In genomic region chr11:69684128-69684745, GRCm38 (mm10) we compare ENCODE assay signal across 11 mouse cellular contexts. TPM values are rescaled to one million over a fixed set of nuclear protein-coding genes. Genes with fewer than 3 reads are reported as not detected.
DNase-seq lines count a peak whose midpoint lies in the region; ATAC-seq lines count a peak whose summit lies in the region.
"Had no signal": no experiment of that assay in that cellular context is flagged by ENCODE, and none has a peak within 500 bp of the region (broad histone marks: within the 10 kb centered on the region; RNA-seq: fewer than 3 reads in every experiment).

No protein-coding gene starts in this region.

- peaks cover 25% of the 10 kb centered on the region for H3K27me3 ChIP-seq in midbrain, embryonic 10.5 days (ENCODE audit: low read depth, poor library complexity, severe bottlenecking)
- H3K27me3 ChIP-seq in midbrain, embryonic 13.5 days, result peaks cover 13% of the 10 kb centered on the region; the same call in 1 of the 2 replicates
- no peaks in the 10 kb centered on the region for H3K27me3 ChIP-seq in intestine, embryonic 16.5 days (replicated peaks; ENCODE audit: control insufficient read depth, insufficient read depth, low read length)
- H3K27me3 ChIP-seq in stomach, embryonic 16.5 days (ENCODE audit: control insufficient read depth, insufficient read depth, low read length), result no peaks in the 10 kb centered on the region
- H3K27me3 ChIP-seq: neural tube, embryonic 12.5 days had no signal

- peaks cover 13% of the 10 kb centered on the region for H3K36me3 ChIP-seq in midbrain, embryonic 10.5 days
- peaks cover 9% of the 10 kb centered on the region for H3K36me3 ChIP-seq in midbrain, embryonic 13.5 days
- no peaks in the 10 kb centered on the region for H3K36me3 ChIP-seq in intestine, embryonic 16.5 days (ENCODE audit: control insufficient read depth, insufficient read depth, low read length)
- no peaks in the 10 kb centered on the region for H3K36me3 ChIP-seq in stomach, embryonic 16.5 days (ENCODE audit: control insufficient read depth, insufficient read depth, low read length)

- H3K4me3 ChIP-seq in midbrain, embryonic 10.5 days, result no peak overlapping the region
- no peak overlapping the region for H3K4me3 ChIP-seq in midbrain, embryonic 13.5 days (replicated peaks)
- H3K4me3 ChIP-seq in intestine, embryonic 16.5 days (ENCODE audit: low read length), result no peak overlapping the region
- H3K4me3 ChIP-seq in stomach, embryonic 16.5 days (replicated peaks; ENCODE audit: low read length), result no peak overlapping the region
- H3K4me3 ChIP-seq: neural tube, embryonic 12.5 days had no signal

- H3K4me2 ChIP-seq in midbrain, embryonic 13.5 days (replicated peaks), result no peak overlapping the region
- H3K4me2 ChIP-seq in intestine, embryonic 16.5 days (ENCODE audit: low read depth, low read length), result no peak overlapping the region
- H3K4me2 ChIP-seq in stomach, embryonic 16.5 days (ENCODE audit: low read depth, low read length), result no peak overlapping the region
- H3K4me2 ChIP-seq: neural tube, embryonic 12.5 days had no signal

- peaks cover 59% of the 10 kb centered on the region for H3K4me1 ChIP-seq in midbrain, embryonic 10.5 days
- peaks cover 38% of the 10 kb centered on the region for H3K4me1 ChIP-seq in midbrain, embryonic 13.5 days (replicated peaks)
- peaks cover 41% of the 10 kb centered on the region for H3K4me1 ChIP-seq in intestine, embryonic 16.5 days (ENCODE audit: control insufficient read depth, insufficient read depth, low read length)
- peaks cover 39% of the 10 kb centered on the region for H3K4me1 ChIP-seq in stomach, embryonic 16.5 days (ENCODE audit: control insufficient read depth, insufficient read depth, low read length)

- 80% methylated on average over 12 of the region's 12 CpGs for WGBS in midbrain, embryonic 10.5 days
- 79% methylated on average over 12 of the region's 12 CpGs for WGBS in midbrain, embryonic 13.5 days
- WGBS in intestine, embryonic 16.5 days, result 79% methylated on average over 12 of the region's 12 CpGs
- WGBS in stomach, embryonic 16.5 days, result 81% methylated on average over 12 of the region's 12 CpGs

- ATAC-seq in midbrain, embryonic 13.5 days, result no peak
- ATAC-seq in intestine, embryonic 16.5 days, result peak; percentile 37
- no peak for ATAC-seq in stomach, embryonic 16.5 days (ENCODE audit: insufficient read depth, low FRiP score)

- H3K9ac ChIP-seq in midbrain, embryonic 13.5 days (replicated peaks), result no peak overlapping the region
- peak overlapping the region; percentile 41; the same call in 1 of the 2 replicates for H3K9ac ChIP-seq in intestine, embryonic 16.5 days (ENCODE audit: low read depth, low read length)
- H3K9ac ChIP-seq in stomach, embryonic 16.5 days (ENCODE audit: low read length), result 0 out of 2 replicates have a peak overlapping the region, but pooled peaks have one; percentile 7
- H3K9ac ChIP-seq: neural tube, embryonic 12.5 days had no signal

- H3K9me3 ChIP-seq in midbrain, embryonic 10.5 days (replicated peaks), result no peaks in the 10 kb centered on the region
- H3K9me3 ChIP-seq in midbrain, embryonic 13.5 days, result no peaks in the 10 kb centered on the region
- H3K9me3 ChIP-seq in intestine, embryonic 16.5 days (ENCODE audit: control insufficient read depth, low read length), result no peaks in the 10 kb centered on the region
- H3K9me3 ChIP-seq in stomach, embryonic 16.5 days (replicated peaks; ENCODE audit: control insufficient read depth, low read length), result no peaks in the 10 kb centered on the region
- H3K9me3 ChIP-seq: neural tube, embryonic 12.5 days had no signal

- DNase-seq in gastrocnemius, postnatal 10 days, result peak; percentile 29
- DNase-seq in gastrocnemius, postnatal 36 days, result no peak
- DNase-seq in midbrain, embryonic 10.5 days (ENCODE audit: low spot score), result no peak
- DNase-seq in spleen, postnatal 36 days (ENCODE audit: low spot score in 2 of 2), result no peak
- DNase-seq in embryo, embryonic 10 days (ENCODE audit: low spot score), result no peak
- DNase-seq: layer of hippocampus, adult 9-11 months had no signal

- 0 out of 2 replicates have a peak overlapping the region, but pooled peaks have one; percentile 81 for H3K27ac ChIP-seq in midbrain, embryonic 10.5 days (replicated peaks)
- no peak overlapping the region for H3K27ac ChIP-seq in midbrain, embryonic 13.5 days
- peak overlapping the region; percentile 70 for H3K27ac ChIP-seq in intestine, embryonic 16.5 days (ENCODE audit: low read length)
- no peak overlapping the region for H3K27ac ChIP-seq in stomach, embryonic 16.5 days (ENCODE audit: low read length)
- H3K27ac ChIP-seq: neural tube, embryonic 12.5 days had no signal

- intact Hi-C loops in gastrocnemius, postnatal 36 days (cut with DNase I), result loop anchor here (5.0 kb wide), 1 partner anchor 33 kb away; no protein-coding TSS in a partner anchor

RNA-seq across cellular contexts. Expression of gene Tnfsf13, which starts 1.3 kb away (rescaled TPM):
- total RNA-seq in gastrocnemius, postnatal 10 days (2021), result 1 to 10 TPM; 1.6 to 2.1 TPM
- under 1 TPM; 0.39 to 0.92 TPM for total RNA-seq in gastrocnemius, postnatal 36 days (2021)
- 0.11 and 0.30 TPM in 2 replicates for polyA plus RNA-seq in midbrain, embryonic 10.5 days (2016; fragmentation: Nextera tagmentation; extraction: Ambion mirVana)
- 0.36 TPM in 1 of 2 replicates, not detected in the other for polyA plus RNA-seq in midbrain, embryonic 13.5 days (2015; fragmentation: Nextera tagmentation; extraction: Ambion mirVana)
- 0.44 and 0.57 TPM in 2 replicates for polyA plus RNA-seq in intestine, embryonic 16.5 days (2015; fragmentation: Nextera tagmentation; extraction: Ambion mirVana)
- polyA plus RNA-seq in stomach, embryonic 16.5 days (2015; fragmentation: Nextera tagmentation; extraction: Ambion mirVana), result 0.59 and 1.0 TPM in 2 replicates
- polyA plus RNA-seq: forebrain, embryonic 11.5 days had no signal

RNA-seq across cellular contexts. Expression of gene Senp3, which starts 2.4 kb away (rescaled TPM):
- 10 to 100 TPM; 29.5 to 36.0 TPM for total RNA-seq in gastrocnemius, postnatal 10 days (2021)
- total RNA-seq in gastrocnemius, postnatal 36 days (2021), result 10 to 100 TPM; 22.7 TPM
- 112 and 114 TPM in 2 replicates for polyA plus RNA-seq in midbrain, embryonic 10.5 days (2016; fragmentation: Nextera tagmentation; extraction: Ambion mirVana)
- polyA plus RNA-seq in midbrain, embryonic 13.5 days (2015; fragmentation: Nextera tagmentation; extraction: Ambion mirVana), result 101 and 103 TPM in 2 replicates
- 51.8 and 60.3 TPM in 2 replicates for polyA plus RNA-seq in intestine, embryonic 16.5 days (2015; fragmentation: Nextera tagmentation; extraction: Ambion mirVana)
- polyA plus RNA-seq in stomach, embryonic 16.5 days (2015; fragmentation: Nextera tagmentation; extraction: Ambion mirVana), result 66.3 and 68.5 TPM in 2 replicates

RNA-seq across cellular contexts. Expression of gene Tnfsf12, which starts 11.4 kb away (rescaled TPM):
- 10 to 100 TPM; 15.9 to 17.6 TPM for total RNA-seq in gastrocnemius, postnatal 10 days (2021)
- total RNA-seq in gastrocnemius, postnatal 36 days (2021), result 10 to 100 TPM in 1 of 2 experiments, 1 to 10 TPM in 1; 8.6 to 10.4 TPM
- polyA plus RNA-seq in midbrain, embryonic 10.5 days (2016; fragmentation: Nextera tagmentation; extraction: Ambion mirVana), result 1.2 and 1.4 TPM in 2 replicates
- 0.98 and 1.2 TPM in 2 replicates for polyA plus RNA-seq in midbrain, embryonic 13.5 days (2015; fragmentation: Nextera tagmentation; extraction: Ambion mirVana)
- polyA plus RNA-seq in intestine, embryonic 16.5 days (2015; fragmentation: Nextera tagmentation; extraction: Ambion mirVana), result 6.0 and 6.3 TPM in 2 replicates
- polyA plus RNA-seq in stomach, embryonic 16.5 days (2015; fragmentation: Nextera tagmentation; extraction: Ambion mirVana), result 8.8 and 9.6 TPM in 2 replicates

RNA-seq across cellular contexts. Expression of gene Tnfsfm13, which starts 11.7 kb away (rescaled TPM):
- total RNA-seq in gastrocnemius, postnatal 10 days (2021), result 1 to 10 TPM; 2.9 to 4.5 TPM
- 1 to 10 TPM; 1.3 to 1.5 TPM for total RNA-seq in gastrocnemius, postnatal 36 days (2021)
- polyA plus RNA-seq in midbrain, embryonic 10.5 days (2016; fragmentation: Nextera tagmentation; extraction: Ambion mirVana), result 1.0 and 1.3 TPM in 2 replicates
- 0.64 and 1.2 TPM in 2 replicates for polyA plus RNA-seq in midbrain, embryonic 13.5 days (2015; fragmentation: Nextera tagmentation; extraction: Ambion mirVana)
- 3.0 and 3.3 TPM in 2 replicates for polyA plus RNA-seq in intestine, embryonic 16.5 days (2015; fragmentation: Nextera tagmentation; extraction: Ambion mirVana)
- 2.9 and 4.2 TPM in 2 replicates for polyA plus RNA-seq in stomach, embryonic 16.5 days (2015; fragmentation: Nextera tagmentation; extraction: Ambion mirVana)

RNA-seq across cellular contexts. Expression of gene Eif4a1, which starts 12.0 kb away (rescaled TPM):
- total RNA-seq in gastrocnemius, postnatal 10 days (2021), result 100 to 1,000 TPM; 216 to 234 TPM
- 100 to 1,000 TPM in 1 of 2 experiments, 10 to 100 TPM in 1; 74.1 to 103 TPM for total RNA-seq in gastrocnemius, postnatal 36 days (2021)
- 710 and 716 TPM in 2 replicates for polyA plus RNA-seq in midbrain, embryonic 10.5 days (2016; fragmentation: Nextera tagmentation; extraction: Ambion mirVana)
- 581 and 595 TPM in 2 replicates for polyA plus RNA-seq in midbrain, embryonic 13.5 days (2015; fragmentation: Nextera tagmentation; extraction: Ambion mirVana)
- 524 and 563 TPM in 2 replicates for polyA plus RNA-seq in intestine, embryonic 16.5 days (2015; fragmentation: Nextera tagmentation; extraction: Ambion mirVana)
- 454 and 462 TPM in 2 replicates for polyA plus RNA-seq in stomach, embryonic 16.5 days (2015; fragmentation: Nextera tagmentation; extraction: Ambion mirVana)

Comparison
In these comparisons a context has a peak if more than half of its experiments do, and no peak if none do; other contexts are left out.
1. H3K27ac ChIP-seq: peak in midbrain, embryonic 10.5 days (single experiment) and intestine, embryonic 16.5 days (single experiment); none in midbrain, embryonic 13.5 days (single experiment) and stomach, embryonic 16.5 days (single experiment).